Mouse (Mus musculus) midbrain, embryonic 16.5 days (tissue): ENCODE measurements around the gene Stim1. TPM values are rescaled to one million over a fixed set of nuclear protein-coding genes. Genes with fewer than 3 reads are reported as not detected.

Experiments
- ATAC-seq: fragments of 200-750 bp; cut with Nextera tagmentation; 2 replicates; pipeline ENCODE4 v1.8.0; 2017; ENCODE audit warnings: moderate TSS enrichment
- H3K27ac ChIP-seq: fragments of 300-500 bp; sonication (generic); 2 replicates; pipeline ENCODE4 v1.5.1; 2014; ENCODE audit warnings: mild to moderate bottlenecking, low read length, mixed read lengths
- H3K27me3 ChIP-seq: fragments of 300-500 bp; sonication (generic); 2 replicates; pipeline ENCODE4 v1.6.1; 2014; ENCODE audit warnings: low read depth, low read length, mixed read lengths; ENCODE audit not compliant: control insufficient read depth, insufficient read depth
- H3K36me3 ChIP-seq: fragments of 300-500 bp; sonication (generic); 2 replicates; pipeline ENCODE4 v1.6.1; 2014; ENCODE audit warnings: mild to moderate bottlenecking, low read length, moderate library complexity, mixed read lengths; ENCODE audit not compliant: control insufficient read depth, insufficient read depth
- H3K4me1 ChIP-seq: fragments of 300-500 bp; sonication (generic); 2 replicates; pipeline ENCODE4 v1.6.1; 2014; ENCODE audit warnings: mild to moderate bottlenecking, low read length, mixed read lengths; ENCODE audit not compliant: control insufficient read depth, insufficient read depth
- H3K4me2 ChIP-seq: fragments of 300-500 bp; sonication (generic); 2 replicates; pipeline ENCODE4 v1.6.1; 2014; ENCODE audit warnings: mild to moderate bottlenecking, low read length, mixed read lengths
- H3K4me3 ChIP-seq: fragments of 300-500 bp; sonication (generic); 2 replicates; pipeline ENCODE4 v1.5.1; 2014; ENCODE audit warnings: low read depth, mild to moderate bottlenecking, low read length, moderate library complexity, mixed read lengths
- H3K9ac ChIP-seq: fragments of 300-500 bp; sonication (generic); 2 replicates; pipeline ENCODE4 v1.6.1; 2014; ENCODE audit warnings: low read depth, low read length, mixed read lengths
- H3K9me3 ChIP-seq: fragments of 300-500 bp; sonication (generic); replicated peaks from 2 replicates; pipeline ENCODE4 v1.6.1; 2014; ENCODE audit warnings: mild to moderate bottlenecking, low read length, mixed read lengths; ENCODE audit not compliant: control insufficient read depth, poor library complexity, severe bottlenecking
- WGBS: fragments of 180-500 bp; shearing (Covaris S2); extraction: QIAGEN DNeasy Blood & Tissue Kit; methylation state at CpG from one replicate; pipeline ENCODE4 v1.1.7; 2014; 5-methylcytosine and 5-hydroxymethylcytosine counted together
- polyA plus RNA-seq: library from polyadenylated mRNA; unstranded; fragments of >200 nt; fragmentation: Nextera tagmentation; extraction: Ambion mirVana; gene quantifications from 2 replicates; pipeline ENCODE4 v1.2.1, GENCODE M21; 2015

Gene Stim1
- polyA plus RNA-seq, 1 experiment from 2014 or later = 12.5 TPM

DNA sequence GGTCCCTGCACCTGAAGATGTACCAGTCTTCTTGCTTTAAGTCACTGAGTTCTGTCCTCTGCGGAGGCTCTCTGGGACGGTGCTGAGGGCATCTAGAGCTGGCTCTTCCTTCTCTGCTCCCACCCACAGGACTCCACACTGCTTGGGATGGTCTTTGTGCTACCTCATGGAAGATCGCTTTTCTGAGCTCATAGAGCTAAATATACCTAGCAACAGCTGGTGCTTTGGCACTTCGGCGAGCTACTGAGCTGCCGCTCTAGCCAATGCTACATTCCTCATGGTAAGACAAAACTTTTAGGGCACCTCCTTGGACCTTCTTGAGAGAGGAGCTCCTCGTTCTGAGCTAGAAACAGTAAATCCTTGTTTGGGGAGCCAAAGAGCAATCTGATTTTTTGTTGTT is 115.6 kb downstream of the Stim1 start:
- no peak overlapping the region for H3K4me3 ChIP-seq
- no peaks in the 10 kb centered on the region for H3K36me3 ChIP-seq
- H3K4me1 ChIP-seq = no peaks in the 10 kb centered on the region
- ATAC-seq = no peak
- H3K9me3 ChIP-seq = no peaks in the 10 kb centered on the region
- H3K9ac ChIP-seq = no peak overlapping the region
- H3K27ac ChIP-seq = no peak overlapping the region
- WGBS = 88% methylated on average over 7 of the region's 7 CpGs
- H3K27me3 ChIP-seq = no peaks in the 10 kb centered on the region
- H3K4me2 ChIP-seq = no peak overlapping the region

DNA sequence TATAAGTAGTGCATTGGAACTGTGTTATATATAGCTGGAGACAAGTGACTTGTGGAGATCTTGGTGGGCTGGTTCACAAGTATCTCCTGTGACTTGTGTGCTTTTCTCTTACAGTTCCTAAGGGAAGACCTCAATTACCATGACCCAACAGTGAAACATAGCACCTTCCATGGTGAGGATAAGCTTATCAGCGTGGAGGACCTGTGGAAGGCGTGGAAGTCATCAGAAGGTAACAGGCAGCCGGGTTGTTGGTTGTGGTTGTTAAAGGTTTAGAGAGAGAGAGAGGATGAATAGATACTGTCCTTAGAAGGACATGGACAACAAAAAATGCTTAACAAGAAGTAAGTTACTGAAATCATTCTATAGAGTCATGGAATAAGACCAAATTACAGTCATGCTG is 118.4 kb downstream of the Stim1 start:
- H3K27ac ChIP-seq = no peak overlapping the region
- no peaks in the 10 kb centered on the region for H3K36me3 ChIP-seq
- H3K4me3 ChIP-seq = no peak overlapping the region
- no peak overlapping the region for H3K9ac ChIP-seq
- no peaks in the 10 kb centered on the region for H3K9me3 ChIP-seq
- no peaks in the 10 kb centered on the region for H3K27me3 ChIP-seq
- 95% methylated on average over 3 of the region's 3 CpGs for WGBS
- no peaks in the 10 kb centered on the region for H3K4me1 ChIP-seq
- no peak for ATAC-seq
- no peak overlapping the region for H3K4me2 ChIP-seq

DNA sequence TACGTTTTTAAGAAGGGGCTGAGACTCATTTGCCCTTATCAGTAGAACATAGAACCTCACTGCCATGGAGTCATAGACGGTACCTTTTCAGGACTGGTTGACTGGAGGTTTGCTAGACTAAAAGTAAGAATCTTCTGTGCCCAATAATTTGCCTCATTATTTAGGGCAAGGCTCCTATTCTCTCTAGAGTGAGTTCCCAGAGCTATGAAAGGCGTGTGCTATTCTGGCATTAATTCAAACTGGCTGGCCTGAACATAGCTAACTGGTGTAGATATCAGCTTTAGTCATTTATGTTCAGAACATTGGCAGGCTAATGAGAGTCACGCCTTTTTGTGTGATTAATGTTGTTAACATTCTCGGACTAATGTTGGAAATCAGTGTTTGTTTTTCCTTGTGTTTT is 121.5 kb downstream of the Stim1 start:
- H3K27ac ChIP-seq = no peak overlapping the region
- H3K9ac ChIP-seq = no peak overlapping the region
- no peaks in the 10 kb centered on the region for H3K4me1 ChIP-seq
- no peaks in the 10 kb centered on the region for H3K9me3 ChIP-seq
- H3K27me3 ChIP-seq = no peaks in the 10 kb centered on the region
- H3K4me3 ChIP-seq = no peak overlapping the region
- H3K36me3 ChIP-seq = no peaks in the 10 kb centered on the region
- 84% methylated on average over 5 of the region's 5 CpGs for WGBS
- no peak overlapping the region for H3K4me2 ChIP-seq
- no peak for ATAC-seq

DNA sequence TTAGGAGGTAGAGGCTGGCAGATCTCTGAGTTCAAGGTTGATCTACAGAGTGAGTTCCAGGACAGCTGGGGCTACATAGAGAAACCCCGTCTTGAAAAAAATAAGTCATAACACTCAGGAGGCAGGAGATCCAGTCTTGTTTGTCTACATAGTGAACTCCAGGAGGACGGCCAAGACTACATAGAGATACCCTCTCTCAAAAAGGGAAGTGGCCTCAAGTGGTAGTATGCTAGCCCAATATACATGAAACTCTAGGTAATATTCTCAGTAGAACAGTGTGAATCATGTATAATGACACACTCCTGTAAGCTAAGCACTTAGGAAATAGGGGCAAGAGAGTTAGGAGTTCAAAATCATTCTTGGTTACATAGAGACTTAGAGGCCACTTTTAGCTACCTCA is 126.3 kb downstream of the Stim1 start:
- Histone ChIP-seq H3K27ac (no peak overlapping the region), H3K4me2 (no peak overlapping the region), H3K4me1 (no peaks in the 10 kb centered on the region), H3K9ac (no peak overlapping the region), H3K4me3 (no peak overlapping the region), H3K36me3 (no peaks in the 10 kb centered on the region), H3K27me3 (no peaks in the 10 kb centered on the region), H3K9me3 (no peaks in the 10 kb centered on the region)
- no peak for ATAC-seq
- WGBS = 87% methylated on average over 2 of the region's 2 CpGs

DNA sequence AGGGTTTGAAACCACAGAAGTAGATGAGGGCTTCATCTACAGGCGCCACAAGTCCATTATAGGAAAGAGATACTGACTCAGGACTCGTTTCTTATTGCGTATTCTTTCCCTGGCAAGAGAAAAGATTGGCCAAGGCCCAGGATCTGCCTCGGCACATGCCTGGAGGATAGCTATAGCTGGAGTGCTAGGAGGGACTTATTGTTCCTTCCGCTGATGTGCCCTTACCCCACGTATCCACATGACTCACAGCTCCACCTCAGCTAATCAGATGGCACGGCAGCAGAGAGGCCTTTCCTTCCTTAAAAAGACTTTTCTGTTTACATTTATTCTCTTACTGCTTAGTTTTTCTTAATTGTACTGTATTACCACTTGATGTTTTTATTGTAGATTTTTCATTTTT is 128.3 kb downstream of the Stim1 start:
- Histone ChIP-seq H3K27ac (no peak overlapping the region), H3K4me3 (no peak overlapping the region), H3K27me3 (no peaks in the 10 kb centered on the region), H3K9me3 (no peaks in the 10 kb centered on the region), H3K4me1 (no peaks in the 10 kb centered on the region), H3K36me3 (no peaks in the 10 kb centered on the region), H3K4me2 (no peak overlapping the region), H3K9ac (no peak overlapping the region)
- 87% methylated on average over 7 of the region's 7 CpGs for WGBS
- no peak for ATAC-seq

GRCm38 (mm10) chr7:102396331-102396730 is 128.7 kb downstream of the Stim1 start:
- no peak for ATAC-seq
- over 99% methylated on average over 3 of the region's 3 CpGs for WGBS
- H3K27ac ChIP-seq = no peak overlapping the region
- H3K4me3 ChIP-seq = no peak overlapping the region
- H3K36me3 ChIP-seq = no peaks in the 10 kb centered on the region
- H3K9ac ChIP-seq = no peak overlapping the region
- no peaks in the 10 kb centered on the region for H3K4me1 ChIP-seq
- H3K4me2 ChIP-seq = no peak overlapping the region
- H3K9me3 ChIP-seq = no peaks in the 10 kb centered on the region
- H3K27me3 ChIP-seq = no peaks in the 10 kb centered on the region

- 35% methylated on average over 3 of the region's 3 CpGs for WGBS
- no peaks in the 10 kb centered on the region for H3K4me1 ChIP-seq
- no peaks in the 10 kb centered on the region for H3K36me3 ChIP-seq
- no peaks in the 10 kb centered on the region for H3K9me3 ChIP-seq
- ATAC-seq = no peak
- no peak overlapping the region for H3K4me3 ChIP-seq
- no peak overlapping the region for H3K4me2 ChIP-seq
- H3K9ac ChIP-seq = no peak overlapping the region
- H3K27me3 ChIP-seq = no peaks in the 10 kb centered on the region
- H3K27ac ChIP-seq = no peak overlapping the region
These were observed 131.7 kb downstream of the Stim1 start for GRCm38 (mm10) chr7:102399180-102399731.

- no peaks in the 10 kb centered on the region for H3K27me3 ChIP-seq
- H3K4me3 ChIP-seq = no peak overlapping the region
- H3K4me2 ChIP-seq = no peak overlapping the region
- WGBS = 96% methylated on average over 2 of the region's 2 CpGs
- H3K9me3 ChIP-seq = no peaks in the 10 kb centered on the region
- no peak for ATAC-seq
- H3K4me1 ChIP-seq = no peaks in the 10 kb centered on the region
- H3K9ac ChIP-seq = no peak overlapping the region
- no peaks in the 10 kb centered on the region for H3K36me3 ChIP-seq
- H3K27ac ChIP-seq = no peak overlapping the region
These were observed 136.5 kb downstream of the Stim1 start for GRCm38 (mm10) chr7:102404118-102404517.

GRCm38 (mm10) chr7:102407440-102407839 is 139.8 kb downstream of the Stim1 start:
- Histone ChIP-seq H3K4me2 (no peak overlapping the region), H3K4me1 (no peaks in the 10 kb centered on the region), H3K4me3 (no peak overlapping the region), H3K27me3 (no peaks in the 10 kb centered on the region), H3K9me3 (no peaks in the 10 kb centered on the region), H3K27ac (no peak overlapping the region), H3K9ac (no peak overlapping the region), H3K36me3 (peaks cover 2% of the 10 kb centered on the region; the same call in 1 of the 2 replicates)
- ATAC-seq = no peak
